Mouse (Mus musculus) frontal cortex, postnatal 14 days (tissue): Measurements from ENCODE around the gene Rsph10b.

Experiments used
- DNase-seq, 2 experiments: peaks; one replicate each; pipeline ENCODE4 v3.0.0; 2022; ENCODE audit warnings: low spot score in 2 of 2

The Rsph10b gene

GRCm38 (mm10) chr5:143936156-143936555 is 3.3 kb downstream of the Rsph10b start:
- DNase-seq, result no peak

DNA sequence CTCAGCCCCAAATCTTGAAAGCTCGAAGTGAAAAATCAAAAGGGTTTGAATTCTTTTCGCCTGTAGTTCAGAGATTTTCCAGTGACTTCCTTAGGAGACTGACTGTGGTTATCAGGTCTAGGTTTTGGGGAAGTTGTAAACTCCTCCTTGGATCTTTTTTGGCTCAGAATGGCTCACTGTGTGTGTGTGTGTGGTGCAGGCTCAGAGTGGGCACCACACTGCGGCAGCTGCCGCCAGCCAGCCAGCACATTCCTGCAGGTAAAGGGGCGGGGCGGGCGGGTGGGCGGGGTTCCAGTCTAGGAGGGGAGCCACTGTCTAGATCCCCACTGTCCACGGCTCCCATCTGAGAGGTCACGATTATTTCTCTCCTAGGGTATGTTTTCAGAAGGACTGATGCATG is 8.8 kb downstream of the Rsph10b start:
- DNase-seq, result no peak

DNA sequence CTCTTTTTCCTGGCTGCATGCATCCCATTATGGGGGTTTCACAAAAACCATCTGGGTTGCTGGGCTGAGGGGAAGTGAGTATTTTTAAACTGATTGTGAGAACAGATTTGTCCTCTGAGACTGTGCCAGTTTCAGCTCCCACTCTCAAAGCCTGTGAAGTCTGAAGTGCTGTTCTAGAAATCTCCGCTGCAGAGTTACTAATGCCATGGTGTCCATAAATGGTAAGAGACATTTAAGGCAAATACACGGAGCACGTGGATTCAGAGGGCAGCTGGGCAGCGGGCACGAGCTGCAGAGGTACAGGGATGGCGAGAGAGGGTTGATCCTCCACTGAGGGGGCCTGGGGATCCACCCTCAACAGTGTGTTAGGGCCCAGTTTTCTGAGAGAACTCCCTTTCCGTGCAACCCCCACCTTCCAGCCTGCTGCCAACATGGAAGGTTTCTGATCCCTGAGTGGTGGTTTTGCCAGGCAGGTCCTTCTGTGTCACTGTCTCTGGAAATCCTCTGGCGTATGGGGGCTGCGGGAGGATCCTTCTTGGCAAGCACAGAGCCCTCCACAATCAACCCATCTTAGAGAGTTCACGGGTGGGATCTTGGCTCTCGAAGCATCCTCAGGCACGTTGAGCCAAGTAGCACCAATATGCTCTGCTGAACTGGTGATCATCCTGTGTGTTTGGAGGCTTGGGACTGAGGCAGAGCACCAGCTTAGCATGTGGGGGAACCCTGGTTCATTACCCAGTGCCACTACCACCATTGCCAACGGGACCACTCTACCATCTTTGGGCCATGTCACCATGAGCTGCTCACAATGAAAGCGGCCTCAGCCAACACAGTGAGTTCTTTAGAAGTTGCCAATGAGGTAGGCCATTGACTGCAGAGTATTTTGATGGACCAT is 10.6 kb downstream of the Rsph10b start:
- peak; percentile 63 to 79 for DNase-seq

DNA sequence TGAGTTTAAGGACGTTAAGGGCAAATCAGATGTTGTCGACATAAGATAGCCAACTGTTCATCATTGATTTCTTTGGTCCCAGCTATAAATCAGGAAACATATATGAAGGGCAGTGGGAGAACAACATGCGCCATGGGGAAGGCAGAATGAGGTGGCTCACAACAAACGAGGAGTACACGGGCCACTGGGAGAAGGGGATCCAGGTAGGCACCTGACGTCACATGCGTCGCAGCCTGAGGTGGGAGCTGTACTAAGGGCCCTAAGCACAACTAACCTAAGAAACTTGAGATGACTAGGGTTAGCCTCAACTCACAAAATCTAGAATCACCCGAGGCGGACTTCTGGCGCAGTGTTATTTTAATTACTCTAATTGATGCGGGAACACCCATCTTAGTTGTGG is 15.5 kb downstream of the Rsph10b start:
- no peak for DNase-seq

- DNase-seq, result no peak
Measured at GRCm38 (mm10) chr5:143950016-143950415, 17.2 kb downstream of the Rsph10b start.

DNA sequence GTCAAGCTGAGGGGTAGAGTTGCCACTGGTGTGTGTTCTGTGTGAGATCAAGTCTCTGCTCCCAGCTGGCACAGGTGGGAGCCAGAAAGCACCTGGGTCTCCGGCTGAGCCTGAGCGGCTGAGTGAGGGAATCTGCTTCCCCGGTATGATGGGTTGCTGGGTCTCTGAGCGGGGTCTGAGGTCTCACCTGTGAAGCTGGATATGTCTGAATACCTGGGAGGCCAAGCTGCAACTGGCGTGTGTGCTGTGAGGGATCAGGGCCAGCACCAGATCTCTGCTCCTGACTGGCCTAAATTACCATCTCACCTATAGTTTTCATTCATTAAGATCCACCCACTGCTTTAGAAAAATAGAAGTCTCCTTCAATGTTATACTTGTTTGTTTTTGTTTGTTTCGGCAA is 24.3 kb downstream of the Rsph10b start:
- DNase-seq, result no peak

DNA sequence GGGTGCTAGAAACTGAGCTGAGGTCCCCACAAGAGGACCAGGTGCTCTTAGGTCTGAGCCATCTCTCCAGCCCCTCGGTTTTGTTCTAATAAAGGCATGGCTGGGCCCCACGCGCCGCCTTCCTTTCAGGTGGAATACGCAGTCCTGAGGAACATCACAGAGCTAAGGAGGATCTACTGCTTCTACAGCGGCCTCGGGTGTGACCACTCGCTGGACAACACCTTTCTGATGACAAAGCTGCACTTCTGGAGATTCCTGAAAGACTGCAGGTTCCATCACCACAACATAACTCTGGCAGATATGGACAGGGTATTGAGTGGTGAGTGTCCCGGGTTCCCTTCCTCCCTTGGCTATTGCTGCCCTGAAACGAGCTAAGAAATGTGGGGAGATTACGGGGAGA is 26.7 kb downstream of the Rsph10b start:
- no peak for DNase-seq

- DNase-seq, result no peak
Measured at GRCm38 (mm10) chr5:143961176-143961575, 28.3 kb downstream of the Rsph10b start.

- no peak for DNase-seq
Measured at GRCm38 (mm10) chr5:143965586-143966345, 32.9 kb downstream of the Rsph10b start.

DNA sequence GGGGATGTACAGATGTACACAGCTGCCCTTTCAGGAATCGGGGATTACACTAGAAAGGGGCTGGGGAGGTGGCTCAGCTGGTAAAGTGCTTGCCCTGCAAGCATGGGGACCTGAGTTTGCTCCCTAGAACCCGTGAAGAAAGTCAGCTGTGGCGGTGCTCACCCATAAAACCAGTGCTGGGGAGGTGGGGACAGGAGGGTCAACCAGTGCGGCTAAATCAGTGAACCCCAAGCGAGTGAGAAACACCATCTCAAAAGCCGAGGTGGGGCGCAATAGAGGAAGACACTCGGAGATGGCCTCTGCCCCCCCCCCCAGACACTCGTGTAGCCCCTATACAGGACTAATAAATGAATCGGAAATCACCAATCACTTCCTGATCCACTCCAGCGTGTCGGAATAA is 33.8 kb downstream of the Rsph10b start:
- DNase-seq, result no peak

DNA sequence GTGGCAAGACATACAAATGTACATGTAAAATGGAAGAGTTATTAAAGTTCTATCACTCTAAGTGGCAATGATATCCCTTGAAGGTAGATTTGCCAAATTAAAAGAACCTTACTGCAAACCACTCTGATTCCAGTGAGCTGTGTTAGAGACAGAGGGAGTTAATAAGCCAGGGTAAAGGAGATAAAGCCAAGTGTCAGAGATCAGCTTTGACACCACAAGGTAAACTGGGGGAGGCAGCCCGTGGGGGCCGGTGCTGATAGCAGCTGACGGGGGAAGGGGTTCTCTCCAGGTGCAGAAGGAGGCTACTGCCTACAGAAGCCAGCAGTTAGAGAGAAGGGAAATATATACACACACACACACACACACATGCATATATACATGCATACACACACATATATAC is 39.8 kb downstream of the Rsph10b start:
- no peak for DNase-seq

DNA sequence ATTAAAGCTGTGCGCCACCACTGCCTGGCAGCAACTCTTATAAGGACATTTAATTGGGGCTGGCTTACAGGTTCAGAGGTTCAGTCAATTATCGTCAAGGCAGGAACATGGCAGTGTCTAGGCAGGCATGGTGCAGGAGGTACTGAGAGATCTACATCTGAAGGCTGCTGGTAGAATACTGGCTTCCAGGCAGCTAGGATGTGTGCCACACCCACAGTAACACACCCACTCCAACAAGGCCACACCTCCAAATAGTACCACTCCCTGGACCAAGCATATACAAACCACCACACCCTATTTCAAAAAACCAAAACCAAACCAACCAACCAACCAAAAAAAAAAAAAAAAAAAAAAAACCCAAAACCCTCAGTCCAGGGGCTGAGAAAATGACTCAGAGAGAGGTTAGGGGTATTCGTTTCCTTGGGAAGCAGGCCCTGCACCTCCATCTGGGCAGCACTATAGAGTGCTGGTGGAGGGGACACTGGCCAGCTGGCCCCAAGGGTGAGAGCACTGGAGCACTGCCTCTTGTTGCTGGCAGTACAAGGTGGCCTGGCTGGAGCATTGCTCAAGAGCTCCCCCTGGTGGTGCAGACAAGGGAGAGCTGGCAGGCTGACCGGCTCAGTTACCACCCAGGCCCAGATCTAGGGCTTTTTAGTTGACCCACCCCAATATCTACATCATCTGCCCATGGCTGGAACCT is 42.2 kb downstream of the Rsph10b start:
- DNase-seq, result peak; percentile 22 to 25

DNA sequence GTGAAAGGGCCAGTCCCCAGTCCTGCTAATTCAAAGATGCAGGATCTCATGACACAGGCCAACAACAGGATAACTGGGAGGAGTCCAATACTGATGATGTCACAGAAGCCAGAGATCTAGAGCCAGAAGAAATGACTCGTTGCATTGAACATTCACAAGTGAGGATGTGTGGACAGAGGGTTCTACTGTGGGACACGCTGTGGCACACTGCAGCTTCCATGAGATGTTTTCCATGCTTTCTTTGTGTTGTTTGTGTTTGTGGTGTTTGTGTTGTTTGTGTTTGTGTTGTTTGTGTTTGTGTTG is 42.7 kb downstream of the Rsph10b start:
- DNase-seq, result no peak

- no peak for DNase-seq
Measured at GRCm38 (mm10) chr5:143976232-143976631, 43.4 kb downstream of the Rsph10b start.

DNA sequence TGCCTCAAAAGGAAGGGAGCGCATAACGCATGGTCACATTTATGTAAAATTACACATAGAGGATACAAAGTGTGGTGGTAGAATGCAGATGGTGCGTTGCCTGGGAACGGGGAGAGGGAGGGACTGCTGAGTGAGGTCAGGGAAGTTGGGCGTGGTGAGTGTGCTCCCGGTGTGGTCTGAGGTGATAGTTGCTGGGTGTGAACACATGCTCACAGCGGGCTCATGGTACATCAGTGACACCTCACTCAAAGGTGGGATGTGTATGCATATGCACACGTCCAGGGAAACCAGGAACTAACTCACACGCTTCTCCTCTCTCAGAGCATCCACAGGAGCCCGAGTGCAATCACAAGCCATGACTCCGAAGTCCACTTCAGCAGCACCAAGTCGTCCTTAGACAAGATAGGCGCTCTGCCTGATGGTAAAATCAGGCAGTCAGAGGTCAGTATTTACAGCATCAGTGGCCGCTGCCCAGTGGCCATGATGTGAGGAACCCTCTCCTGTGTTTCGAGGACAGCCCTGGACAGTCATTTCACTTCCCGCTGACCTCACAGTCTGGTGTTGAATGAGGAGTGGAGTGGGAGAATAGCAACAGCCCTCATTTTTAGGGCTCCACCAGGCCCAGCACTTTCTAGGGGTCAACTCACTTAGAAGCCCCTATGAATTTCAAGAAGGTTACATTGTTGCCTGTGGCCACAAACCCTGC is 44.0 kb downstream of the Rsph10b start:
- no peak for DNase-seq

GRCm38 (mm10) chr5:143980858-143981257 is 48.0 kb downstream of the Rsph10b start:
- DNase-seq, result no peak

DNA sequence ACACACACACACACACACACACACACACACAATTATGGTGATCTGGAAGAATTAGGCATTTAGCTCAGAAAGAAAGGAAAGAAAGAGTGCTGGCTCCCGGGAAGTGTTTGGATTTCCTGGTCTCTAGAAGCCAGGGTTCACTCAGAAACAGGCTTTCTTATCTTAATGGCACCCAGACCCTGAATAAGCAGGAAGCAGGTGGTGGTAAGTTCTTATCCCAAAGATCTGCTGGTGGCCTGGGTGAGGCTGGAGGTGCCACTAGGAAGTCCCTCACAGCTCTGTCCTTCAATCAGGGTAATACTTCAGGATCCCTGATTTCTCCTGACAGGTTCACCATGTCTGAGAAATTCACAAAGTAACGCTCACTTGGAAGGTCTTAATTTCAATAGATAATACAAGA is 49.5 kb downstream of the Rsph10b start:
- no peak for DNase-seq

- no peak for DNase-seq
Measured at GRCm38 (mm10) chr5:143985381-143985780, 52.5 kb downstream of the Rsph10b start.

DNA sequence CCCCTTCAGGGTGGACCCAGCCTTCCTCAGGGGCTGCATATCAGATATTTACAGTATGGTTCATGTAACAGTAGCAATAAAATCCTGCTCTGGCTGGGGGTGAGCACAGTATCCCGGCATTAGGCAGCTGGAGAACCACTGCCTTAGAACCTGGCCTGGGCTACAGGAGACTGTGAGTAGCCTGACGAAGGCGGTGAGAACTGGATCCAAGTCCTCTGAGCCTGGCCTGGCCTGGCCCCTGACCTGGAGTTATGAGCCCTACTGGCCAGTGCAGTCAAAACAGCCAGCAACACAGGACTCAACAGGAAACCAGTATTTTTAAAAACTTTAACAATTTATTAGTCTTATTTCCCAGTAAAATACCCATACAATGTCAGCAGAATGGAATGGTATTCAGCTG is 54.8 kb downstream of the Rsph10b start:
- DNase-seq, result no peak

DNA sequence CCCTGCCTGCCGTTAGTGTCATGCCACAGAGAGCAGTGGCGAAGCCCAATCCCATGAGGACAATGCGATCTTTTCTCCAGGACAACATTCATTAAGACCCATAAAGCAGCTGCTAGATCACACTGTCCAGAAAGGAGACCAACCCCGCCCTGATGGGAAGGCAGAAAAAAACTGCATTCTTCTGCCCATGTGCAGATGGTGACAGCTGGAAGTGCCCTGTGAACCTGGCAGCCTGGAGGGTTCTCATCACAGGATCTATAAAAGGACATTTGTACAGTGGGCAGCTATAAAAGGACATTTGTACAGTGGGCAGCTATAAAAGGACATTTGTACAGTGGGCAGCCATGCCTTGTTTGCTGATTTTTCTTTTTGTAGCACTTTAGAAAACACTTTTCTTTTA is 56.2 kb downstream of the Rsph10b start:
- DNase-seq, result no peak

GRCm38 (mm10) chr5:143990086-143990485 is 57.3 kb downstream of the Rsph10b start:
- DNase-seq, result no peak

DNA sequence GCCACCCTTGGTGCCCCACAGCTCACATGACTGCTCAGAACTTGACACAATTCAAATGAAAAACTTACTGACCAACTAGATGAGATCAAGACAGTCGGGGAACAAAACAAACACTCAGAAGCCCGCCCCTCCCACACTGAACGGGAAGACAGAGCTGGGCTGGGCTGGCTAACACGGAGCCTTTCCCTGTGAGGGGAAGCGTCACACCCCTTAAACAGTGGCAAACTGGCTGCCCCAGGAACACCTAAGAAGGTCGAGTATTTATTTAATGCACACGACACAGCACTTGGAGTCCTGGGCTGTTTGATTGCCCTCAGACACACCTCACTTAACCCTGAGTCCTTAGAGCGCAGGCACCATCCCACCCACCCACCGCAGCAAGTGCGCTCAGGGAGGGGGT is 59.8 kb downstream of the Rsph10b start:
- DNase-seq, result no peak
